Mouse (Mus musculus) spleen, adult 2 months (tissue): ENCODE data around the gene Srp14.

Source experiments
- CTCF ChIP-seq: fragments of 200-500 bp; IDR thresholded peaks from 2 replicates; pipeline ENCODE4 v1.5.1; 2011; ENCODE audit warnings: mild to moderate bottlenecking, inconsistent platforms; ENCODE audit not compliant: insufficient read depth, insufficient read length, insufficient replicate concordance; ENCODE audit errors: extremely low read depth
- POLR2A ChIP-seq: fragments of 200-500 bp; IDR thresholded peaks from 2 replicates; pipeline ENCODE4 v1.6.1; 2011; ENCODE audit warnings: low read depth, low read length, inconsistent platforms

DNA sequence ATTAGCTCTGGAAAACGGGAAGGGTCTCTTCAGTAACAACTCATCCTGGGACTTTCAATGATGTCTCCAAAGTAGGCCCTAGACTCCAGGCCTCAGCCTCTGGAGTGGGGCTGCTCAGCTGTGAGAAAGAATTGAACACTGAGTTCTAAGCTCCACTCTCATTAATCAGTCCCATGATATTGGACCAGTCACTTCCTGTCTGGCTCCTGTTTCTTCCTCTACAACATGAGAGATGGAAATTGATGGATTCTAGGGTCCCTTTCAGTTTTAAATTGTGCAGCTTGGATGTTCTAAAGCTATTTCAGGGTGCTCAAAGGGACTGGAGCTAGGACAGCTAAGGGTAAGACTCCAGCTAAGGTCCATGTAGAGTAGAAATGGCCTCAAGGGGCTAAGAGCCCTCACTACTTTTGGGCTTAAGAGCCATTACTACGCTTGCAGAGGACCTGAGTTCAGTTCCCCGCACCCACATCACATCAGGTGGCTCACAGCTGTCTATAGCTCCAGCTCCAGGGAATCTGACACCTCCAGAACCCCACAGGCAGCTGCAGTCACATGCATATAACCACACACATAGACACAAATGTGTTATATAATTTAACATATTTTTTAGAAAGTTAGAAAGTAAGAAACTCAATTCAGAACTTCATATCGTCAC, 12.4 kb upstream of the Srp14 start:
- TF ChIP-seq CTCF (no peak), POLR2A (no peak)
